Mouse (Mus musculus) T-helper 1 cell (primary cell): ENCODE data around the gene Wipf1.

Experiments
- in situ Hi-C: fragments of 300-600 bp; cut with MboI, MseI; formaldehyde crosslinking; loops from one replicate; pipeline ENCODE4 v1.15.1; 2025; ENCODE audit warnings: high pct_unique_total_duplicates

The Wipf1 gene

DNA sequence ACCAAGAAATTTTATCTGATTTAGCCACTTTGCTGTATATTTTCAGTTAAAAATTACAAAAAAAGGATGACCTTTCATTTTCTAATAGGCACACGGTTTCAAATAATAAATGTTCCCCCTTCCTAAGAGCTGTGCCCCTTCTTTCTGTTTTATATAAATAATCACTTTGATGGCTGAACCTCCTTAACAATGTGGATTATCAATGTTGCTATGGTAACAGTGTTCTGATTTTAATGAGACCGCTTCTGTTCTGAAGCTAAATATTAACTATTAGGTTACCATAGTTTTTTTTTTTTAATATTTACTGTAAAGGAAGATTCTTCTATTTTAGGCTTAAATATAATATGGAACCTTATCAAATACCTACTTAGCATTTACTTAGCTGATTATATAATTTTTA is 89.2 kb downstream of the Wipf1 start:
- in situ Hi-C loops: no loop called here

DNA sequence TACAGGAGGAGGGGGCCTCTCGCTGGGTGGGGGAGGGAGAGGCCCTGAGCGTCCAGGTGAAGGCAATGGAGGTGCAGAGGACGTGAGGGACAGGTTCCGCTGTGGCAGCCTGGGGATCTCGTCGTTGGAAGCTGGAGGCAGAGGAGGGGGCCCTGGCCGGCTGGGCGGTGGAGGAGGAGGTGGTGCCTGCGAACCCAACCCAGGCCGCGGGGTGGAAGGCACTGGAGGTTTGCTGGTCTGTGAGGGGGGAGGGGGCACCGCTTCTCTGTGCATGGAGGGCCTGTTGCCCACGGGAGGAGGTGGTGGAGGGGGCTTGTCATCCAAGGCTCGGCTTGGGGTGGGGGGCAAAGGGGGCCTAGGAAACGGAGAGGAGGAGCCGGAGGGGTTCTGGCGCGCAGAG is 92.6 kb downstream of the Wipf1 start:
- in situ Hi-C loops: no loop called here

DNA sequence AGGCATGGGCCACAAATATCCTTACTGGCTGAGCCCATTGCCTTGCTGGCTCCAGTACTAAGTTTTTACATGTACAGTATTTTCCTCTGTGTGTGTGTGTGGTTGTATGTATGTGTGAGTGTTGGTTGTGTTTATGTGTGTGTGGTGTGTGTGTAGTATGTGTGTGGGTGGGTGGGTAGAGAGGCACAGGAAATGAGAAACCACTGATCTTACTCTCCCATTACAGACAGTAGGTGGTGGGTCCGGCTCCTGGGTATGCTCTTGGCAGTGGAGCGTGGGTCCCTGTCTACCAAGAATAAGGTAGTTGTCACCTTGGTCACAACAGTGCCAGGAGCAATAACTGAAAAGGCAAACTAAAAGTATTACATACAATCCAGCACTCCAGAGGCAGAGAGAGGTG is 93.7 kb downstream of the Wipf1 start:
- in situ Hi-C loops: no loop called here

DNA sequence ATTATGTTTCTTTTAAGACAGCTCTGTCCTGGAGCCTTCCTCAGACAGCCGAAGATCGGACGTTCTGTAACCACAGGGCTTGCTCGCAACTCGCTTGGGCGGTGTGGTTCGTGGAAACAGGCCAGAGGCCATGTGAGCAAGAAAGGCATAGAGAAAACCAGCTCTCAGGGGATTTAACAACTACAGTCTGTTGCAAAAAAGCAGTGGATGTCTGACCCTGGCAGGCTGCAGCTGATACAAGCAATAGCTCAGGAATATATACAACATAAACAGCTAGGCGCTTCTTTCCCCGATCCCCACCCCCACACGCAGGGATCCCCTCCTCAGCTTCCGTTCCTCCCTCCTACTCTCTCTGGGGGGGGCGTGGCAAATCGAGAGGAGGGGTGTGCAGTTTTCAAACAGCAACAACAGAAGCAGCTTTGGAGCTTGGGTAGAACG is 97.6 kb downstream of the Wipf1 start:
- in situ Hi-C loops: no loop called here

GRCm38 (mm10) chr2:73428803-73429468 is 100.6 kb downstream of the Wipf1 start:
- in situ Hi-C loops: loop anchor here (5.0 kb wide), 1 partner anchor 117 kb away; the partner anchor contains the start of genes Cir1 and Scrn3

- in situ Hi-C loops: loop anchor here (5.0 kb wide), 1 partner anchor 115 kb away; the partner anchor contains the start of genes Cir1 and Scrn3
Measured at GRCm38 (mm10) chr2:73427293-73427692, 102.2 kb downstream of the Wipf1 start.

DNA sequence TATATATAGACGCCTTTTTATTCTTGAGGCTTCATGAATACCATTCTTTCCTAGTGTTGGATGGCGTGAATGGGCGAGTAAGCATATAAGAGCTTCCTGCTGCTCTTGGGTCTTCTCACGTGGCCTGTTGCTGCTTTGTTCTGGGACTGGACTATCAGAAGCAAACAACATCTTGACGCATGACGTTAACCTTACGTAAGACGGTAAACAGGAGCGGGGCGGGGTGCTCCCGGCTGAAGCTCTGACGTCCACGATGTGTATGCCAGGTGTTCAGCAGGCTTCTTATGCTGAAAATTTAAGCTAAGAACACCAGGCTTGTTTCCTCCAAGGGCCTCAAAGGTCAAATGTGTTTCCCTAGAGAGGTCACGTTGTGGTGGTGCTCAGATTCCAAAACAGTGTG is 103.7 kb downstream of the Wipf1 start:
- in situ Hi-C loops: loop anchor here (5.0 kb wide), 1 partner anchor 114 kb away; the partner anchor contains the start of genes Cir1 and Scrn3

DNA sequence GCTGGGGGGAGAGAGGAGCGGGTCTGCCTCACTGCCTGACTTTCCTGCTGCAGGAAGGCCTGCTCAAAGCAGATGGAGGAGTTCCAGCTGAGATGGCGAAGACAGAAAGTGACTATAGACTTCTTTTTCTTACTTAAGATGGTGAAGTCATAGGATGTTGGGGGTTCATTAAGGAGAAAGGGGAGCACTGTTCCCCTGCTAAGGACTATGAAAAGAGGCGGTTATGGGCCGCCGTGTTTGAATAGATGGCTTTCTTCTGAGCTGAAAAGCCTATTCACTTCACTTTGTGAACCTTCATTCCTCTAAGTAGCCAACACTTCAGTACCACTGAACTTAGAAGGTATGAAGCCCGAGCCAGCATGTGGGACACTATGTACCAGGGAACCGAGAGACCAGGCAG is 109.8 kb downstream of the Wipf1 start:
- in situ Hi-C loops: no loop called here

DNA sequence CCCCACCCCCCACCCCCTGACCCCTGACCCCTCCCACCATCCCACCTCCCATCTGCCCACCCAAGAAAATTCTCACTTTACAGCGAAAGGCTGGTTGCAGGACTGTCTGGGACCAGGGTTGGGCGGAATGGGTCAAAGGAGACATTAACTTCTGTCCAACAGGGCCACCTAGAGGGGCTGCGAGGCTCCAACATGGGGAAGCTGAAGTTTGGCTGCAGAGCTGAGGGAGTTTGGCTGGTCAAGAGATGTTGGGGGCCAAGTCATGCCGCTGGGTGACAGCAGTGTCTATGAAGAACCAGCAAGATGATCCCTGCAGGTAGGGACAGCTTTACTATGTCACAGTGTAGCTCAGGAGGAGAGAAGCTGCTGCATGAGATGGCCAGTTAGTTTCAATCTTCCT is 110.2 kb downstream of the Wipf1 start:
- in situ Hi-C loops: no loop called here

DNA sequence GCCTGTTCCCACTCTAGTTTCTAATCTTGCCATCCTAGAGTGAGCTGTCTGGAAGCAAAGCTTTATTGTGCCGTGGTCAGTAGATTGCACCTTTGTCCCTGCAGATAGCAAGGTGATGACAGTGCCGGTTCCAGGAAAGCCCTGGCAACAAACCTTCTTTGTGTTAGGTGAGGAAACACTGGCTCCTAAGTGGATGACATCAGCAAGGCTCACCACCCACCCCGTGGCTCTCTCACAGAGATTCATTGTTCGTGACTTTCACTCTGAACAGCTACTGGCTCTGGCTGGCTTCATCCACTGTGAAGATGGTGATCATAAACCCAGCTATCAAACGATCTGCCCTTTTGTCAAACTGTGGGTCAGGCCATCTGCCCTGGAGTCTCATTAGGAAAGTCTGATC is 113.6 kb downstream of the Wipf1 start:
- in situ Hi-C loops: no loop called here

GRCm38 (mm10) chr2:73410076-73410475 is 119.5 kb downstream of the Wipf1 start:
- in situ Hi-C loops: no loop called here

DNA sequence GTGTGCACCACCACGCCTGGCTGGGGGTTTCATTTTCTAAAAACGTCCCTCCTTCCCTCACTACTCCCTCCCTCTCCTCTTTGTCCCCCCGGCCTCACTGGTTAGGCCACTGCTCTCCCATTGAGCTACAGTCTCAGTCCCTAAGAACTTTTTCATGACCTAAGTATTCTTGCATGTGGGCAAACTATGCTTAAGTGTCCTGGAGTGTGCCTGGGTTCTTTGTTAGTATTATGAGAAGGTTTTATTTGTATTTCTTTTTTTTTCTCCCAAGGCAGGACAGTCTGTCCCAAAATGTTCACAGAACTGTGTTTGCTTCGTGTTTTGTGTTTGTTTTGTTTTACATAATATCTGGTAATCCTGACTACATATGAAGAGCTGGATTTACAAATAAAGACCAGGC is 121.9 kb downstream of the Wipf1 start:
- in situ Hi-C loops: no loop called here

DNA sequence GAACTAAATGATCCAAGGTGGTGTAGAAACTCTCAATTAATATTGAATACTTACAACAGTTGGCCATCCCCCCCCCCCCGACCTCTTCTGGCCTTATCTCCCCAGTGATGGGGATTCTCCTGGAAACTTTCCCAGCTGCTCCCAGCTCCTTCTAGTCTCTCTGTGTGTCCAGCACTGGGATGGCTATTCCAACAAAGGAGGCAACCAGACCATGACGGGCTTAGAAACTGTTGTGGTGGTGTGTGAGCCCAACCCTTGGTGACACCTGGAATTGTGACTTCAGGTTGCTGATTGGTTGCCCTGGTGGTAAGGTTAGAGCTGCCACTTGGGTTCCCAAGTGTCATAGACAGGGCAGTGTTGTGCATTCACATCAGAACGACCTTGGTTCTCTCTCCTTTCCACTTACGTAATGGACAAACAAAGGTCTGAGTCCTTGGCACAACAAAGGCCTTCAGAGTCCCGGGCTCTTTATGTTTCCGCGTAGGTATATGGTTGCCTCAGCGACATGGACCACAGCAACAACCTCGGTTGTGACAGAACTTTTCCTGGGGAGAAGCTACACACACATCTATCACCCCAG is 123.1 kb downstream of the Wipf1 start:
- in situ Hi-C loops: no loop called here

DNA sequence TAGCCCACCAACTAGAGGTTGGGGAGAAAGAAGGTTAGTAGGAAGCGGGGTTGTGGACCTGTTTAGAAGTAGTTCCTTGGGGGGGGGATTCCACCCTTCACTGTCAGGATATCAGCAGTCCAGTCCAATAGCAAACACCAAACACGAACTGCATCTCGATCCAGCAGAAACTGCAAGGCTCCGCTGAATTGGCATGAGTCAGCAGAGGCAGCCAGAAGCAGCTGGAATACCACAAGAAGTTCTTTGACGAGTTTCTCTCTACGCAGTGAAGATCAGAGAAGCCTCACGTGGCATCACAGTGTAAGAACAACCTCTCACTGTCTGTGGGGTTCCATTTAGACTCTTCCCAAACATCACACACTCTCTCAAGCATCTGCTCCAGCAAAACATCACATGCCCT is 124.6 kb downstream of the Wipf1 start:
- in situ Hi-C loops: no loop called here

DNA sequence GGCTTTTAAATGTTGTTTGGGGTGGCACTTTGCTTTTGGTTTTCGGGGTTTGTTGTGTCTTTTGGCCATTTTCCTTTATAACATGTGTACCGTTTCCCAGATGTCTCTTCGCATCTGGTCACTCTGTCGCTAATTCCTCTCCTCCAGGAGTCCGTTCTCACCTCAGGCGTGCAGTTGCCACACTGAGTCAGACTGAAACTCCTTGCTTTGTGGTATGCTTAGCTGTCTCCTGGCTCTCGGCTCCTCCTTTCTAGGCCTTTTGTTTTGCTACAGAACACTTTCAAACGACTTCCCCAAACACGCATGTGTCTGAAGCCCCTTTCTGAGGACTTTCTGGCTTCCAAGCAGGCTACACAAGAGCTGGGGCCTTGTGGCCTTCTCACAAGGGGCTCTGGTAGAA is 125.1 kb downstream of the Wipf1 start:
- in situ Hi-C loops: no loop called here

- in situ Hi-C loops: no loop called here
Measured at GRCm38 (mm10) chr2:73403385-73404013, 126.0 kb downstream of the Wipf1 start.

DNA sequence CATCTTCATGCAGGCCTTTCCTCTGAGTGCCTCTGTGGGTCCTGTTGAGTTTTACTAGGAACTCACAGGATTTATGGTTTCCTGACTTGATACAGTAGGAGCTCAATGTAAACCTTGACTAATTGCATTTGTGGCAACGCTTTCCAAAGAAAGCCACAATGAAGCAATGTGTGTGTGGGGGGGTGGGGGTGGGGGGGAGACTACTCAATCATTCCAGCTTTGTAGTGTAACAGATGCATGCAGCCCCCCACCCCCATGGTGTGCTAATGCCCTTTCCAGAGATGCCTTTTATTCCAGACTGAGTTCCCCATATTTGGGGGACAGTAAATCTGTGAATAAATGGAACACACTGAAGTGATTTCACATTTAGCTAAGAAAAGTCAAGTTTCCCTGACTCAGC is 127.8 kb downstream of the Wipf1 start:
- in situ Hi-C loops: no loop called here

DNA sequence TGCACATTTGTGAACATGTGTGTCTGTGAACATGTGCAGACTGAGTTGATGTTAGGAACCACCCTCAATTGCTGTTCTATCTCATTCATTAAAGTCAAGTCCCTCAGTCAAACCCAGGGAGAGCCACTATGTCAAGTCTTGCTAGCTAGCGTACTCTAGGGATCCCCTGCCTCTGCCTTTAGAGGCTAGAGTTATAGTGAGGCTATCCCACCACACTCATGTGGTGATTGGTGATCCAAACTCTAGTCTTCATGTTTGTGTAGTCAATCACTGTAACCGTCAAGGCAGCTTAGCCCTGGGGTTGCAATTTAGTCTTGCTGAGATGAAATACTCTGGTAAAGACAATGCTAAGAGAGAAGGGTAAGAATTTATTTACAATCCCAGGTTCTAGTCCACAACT is 132.1 kb downstream of the Wipf1 start:
- in situ Hi-C loops: no loop called here

GRCm38 (mm10) chr2:73396828-73397325 is 132.7 kb downstream of the Wipf1 start:
- in situ Hi-C loops: no loop called here

GRCm38 (mm10) chr2:73395516-73395915 is 134.0 kb downstream of the Wipf1 start:
- in situ Hi-C loops: no loop called here

GRCm38 (mm10) chr2:73394476-73394875 is 135.1 kb downstream of the Wipf1 start:
- in situ Hi-C loops: no loop called here

DNA sequence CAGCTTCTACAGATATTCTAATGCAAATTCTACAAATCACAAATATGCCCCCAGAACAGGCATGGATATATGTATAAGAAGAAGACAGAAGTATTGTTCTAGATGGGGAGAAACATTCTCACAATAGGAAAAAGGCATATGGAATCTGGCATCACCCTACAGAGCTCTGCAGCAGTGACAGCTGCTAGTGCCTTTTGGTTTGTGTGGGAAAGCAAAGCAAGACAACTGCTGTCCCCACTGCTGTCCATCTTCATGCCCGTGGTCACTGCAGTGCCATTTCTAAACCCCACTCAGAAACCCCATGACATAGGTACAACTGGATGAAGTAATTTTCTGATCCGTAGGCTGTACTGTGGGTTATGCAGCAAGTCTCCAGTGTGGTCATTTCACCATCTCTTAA is 136.8 kb downstream of the Wipf1 start:
- in situ Hi-C loops: no loop called here

DNA sequence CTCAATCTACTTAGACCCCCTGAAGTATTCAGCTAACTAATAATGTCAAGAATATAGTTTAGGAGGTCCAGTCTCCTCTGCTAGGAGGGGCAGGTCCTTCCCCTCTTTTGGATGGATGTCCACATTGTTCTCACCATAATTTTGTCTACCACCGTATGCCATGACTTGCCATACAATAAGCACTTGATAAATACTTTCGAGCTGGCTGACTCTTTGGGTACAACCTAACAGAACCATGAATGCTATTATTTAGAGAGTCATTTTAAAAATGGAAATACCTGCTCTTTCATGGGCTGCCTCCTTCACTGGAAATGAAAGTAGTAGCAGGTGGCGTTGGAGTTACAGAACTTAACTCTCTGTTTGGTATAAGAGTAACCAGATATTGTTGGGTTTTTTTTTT is 139.6 kb downstream of the Wipf1 start:
- in situ Hi-C loops: no loop called here
